Mouse (Mus musculus) kidney, embryonic 16.5 days (tissue): Measurements from ENCODE around the gene Manf. TPM values are rescaled to one million over a fixed set of nuclear protein-coding genes. Genes with fewer than 3 reads are reported as not detected.

Experiments
- ATAC-seq: fragments of 200-750 bp; cut with Nextera tagmentation; 2 replicates; pipeline ENCODE4 v1.8.0; 2017; ENCODE audit warnings: moderate TSS enrichment; ENCODE audit not compliant: low FRiP score, low TSS enrichment
- H3K27ac ChIP-seq: fragments of 300-500 bp; sonication (generic); 2 replicates; pipeline ENCODE4 v1.5.1; 2014; ENCODE audit warnings: low read length
- H3K27me3 ChIP-seq: fragments of 300-500 bp; sonication (generic); 2 replicates; pipeline ENCODE4 v1.6.1; 2014; ENCODE audit warnings: low read length, control low read depth, mixed read lengths; ENCODE audit not compliant: insufficient read depth
- H3K36me3 ChIP-seq: fragments of 300-500 bp; sonication (generic); 2 replicates; pipeline ENCODE4 v1.6.1; 2014; ENCODE audit warnings: low read length, control low read depth, mixed read lengths; ENCODE audit not compliant: insufficient read depth
- H3K4me1 ChIP-seq: fragments of 300-500 bp; sonication (generic); 2 replicates; pipeline ENCODE4 v1.6.1; 2014; ENCODE audit warnings: low read length, control low read depth, mixed read lengths; ENCODE audit not compliant: insufficient read depth
- H3K4me2 ChIP-seq: fragments of 300-500 bp; sonication (generic); replicated peaks from 2 replicates; pipeline ENCODE4 v1.6.1; 2014; ENCODE audit warnings: low read depth, low read length
- H3K4me3 ChIP-seq: fragments of 300-500 bp; sonication (generic); 2 replicates; pipeline ENCODE4 v1.5.1; 2014; ENCODE audit warnings: mild to moderate bottlenecking, low read length
- H3K9ac ChIP-seq: fragments of 300-500 bp; sonication (generic); replicated peaks from 2 replicates; pipeline ENCODE4 v1.6.1; 2014; ENCODE audit warnings: low read length
- H3K9me3 ChIP-seq: fragments of 300-500 bp; sonication (generic); 2 replicates; pipeline ENCODE4 v1.6.1; 2016; ENCODE audit warnings: low read length, control low read depth
- whole genome bisulfite sequencing: fragments of 180-500 bp; shearing (Covaris S2); extraction: QIAGEN DNeasy Blood & Tissue Kit; methylation state at CpG from one replicate; pipeline ENCODE4 v1.1.7; 2014; 5-methylcytosine and 5-hydroxymethylcytosine counted together
- polyA plus RNA-seq: library from polyadenylated mRNA; unstranded; fragments of >200 nt; fragmentation: Nextera tagmentation; extraction: Ambion mirVana; gene quantifications from 2 replicates; pipeline ENCODE4 v1.2.1, GENCODE M21; 2015

Gene Manf
- polyA plus RNA-seq = 290 and 327 TPM in 2 replicates

DNA sequence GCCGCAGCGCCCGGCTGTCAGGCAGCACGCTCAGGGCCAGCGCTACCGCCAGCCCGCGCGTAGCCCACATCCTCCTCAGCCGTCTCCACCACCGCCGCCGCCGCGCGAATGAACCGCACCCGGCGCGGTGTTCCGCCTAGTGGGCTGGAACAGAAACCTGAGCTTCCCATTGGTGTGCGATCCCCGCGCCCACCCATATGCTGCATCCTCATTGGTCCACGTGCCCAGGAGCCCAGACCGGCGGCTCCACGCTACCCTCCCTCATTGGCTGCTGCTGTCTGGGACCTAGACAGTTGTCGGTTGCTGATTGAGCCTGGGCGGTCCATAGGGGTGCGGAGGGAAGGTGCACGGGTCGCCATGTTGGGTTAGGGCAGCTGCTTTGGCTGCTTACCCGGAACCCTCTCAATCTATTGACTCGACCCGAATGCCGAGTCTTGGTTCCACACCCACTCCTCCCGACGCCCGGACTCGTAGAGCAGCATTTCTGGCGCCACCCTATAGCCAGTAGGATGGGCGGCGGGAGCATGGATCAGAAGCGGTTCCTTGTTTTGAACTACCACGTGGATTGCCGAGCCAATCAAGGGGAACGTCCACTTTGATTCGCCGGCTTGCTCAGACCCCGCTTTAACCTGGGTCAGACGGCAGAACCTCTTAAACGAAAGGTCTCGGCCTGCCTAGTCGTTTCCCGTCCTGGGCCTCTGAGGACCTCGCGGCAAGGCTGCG, at the start of gene Manf:
Manf (minus strand) TSS at position 151 of the 723 bp plus-strand sequence.
- Histone ChIP-seq H3K4me2 (peak within 1 kb of the TSS; percentile 91), H3K36me3 (peaks cover 23% of the 10 kb centered on the region), H3K9ac (peak within 1 kb of the TSS; percentile 91), H3K4me1 (peaks cover 24% of the 10 kb centered on the region), H3K27me3 (no peaks in the 10 kb centered on the region), H3K4me3 (peak within 1 kb of the TSS; percentile 89), H3K9me3 (no peaks in the 10 kb centered on the region), H3K27ac (peak within 1 kb of the TSS; percentile 96)
- peak; percentile 99 for ATAC-seq
- WGBS = under 1% methylated on average over 59 of the region's 59 CpGs

DNA sequence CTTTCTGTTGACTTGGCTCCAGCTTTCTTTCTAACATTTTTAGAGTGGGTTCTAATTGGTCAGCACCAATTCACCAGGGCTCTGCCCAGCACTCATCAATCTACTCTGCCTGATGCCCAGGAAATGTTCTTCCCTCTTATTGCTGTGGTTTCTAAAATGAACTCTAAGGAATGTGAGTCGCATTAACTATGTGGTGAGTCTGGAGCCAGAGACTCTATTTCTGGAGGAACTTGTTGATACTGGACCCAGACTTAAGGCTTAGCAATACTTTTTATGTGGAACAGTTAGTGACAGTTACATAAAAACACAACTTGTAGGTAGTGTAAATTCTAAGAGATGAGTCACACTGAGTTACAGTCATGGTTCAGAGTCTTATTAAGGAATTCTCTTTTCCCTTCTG, 43.2 kb upstream of the Manf start:
- no peaks in the 10 kb centered on the region for H3K4me1 ChIP-seq
- H3K9ac ChIP-seq = no peak overlapping the region
- 79% methylated on average over 1 of the region's 1 CpGs for WGBS
- ATAC-seq = no peak
- H3K4me3 ChIP-seq = no peak overlapping the region
- H3K27me3 ChIP-seq = no peaks in the 10 kb centered on the region
- no peak overlapping the region for H3K27ac ChIP-seq
- no peak overlapping the region for H3K4me2 ChIP-seq
- no peaks in the 10 kb centered on the region for H3K9me3 ChIP-seq
- no peaks in the 10 kb centered on the region for H3K36me3 ChIP-seq

DNA sequence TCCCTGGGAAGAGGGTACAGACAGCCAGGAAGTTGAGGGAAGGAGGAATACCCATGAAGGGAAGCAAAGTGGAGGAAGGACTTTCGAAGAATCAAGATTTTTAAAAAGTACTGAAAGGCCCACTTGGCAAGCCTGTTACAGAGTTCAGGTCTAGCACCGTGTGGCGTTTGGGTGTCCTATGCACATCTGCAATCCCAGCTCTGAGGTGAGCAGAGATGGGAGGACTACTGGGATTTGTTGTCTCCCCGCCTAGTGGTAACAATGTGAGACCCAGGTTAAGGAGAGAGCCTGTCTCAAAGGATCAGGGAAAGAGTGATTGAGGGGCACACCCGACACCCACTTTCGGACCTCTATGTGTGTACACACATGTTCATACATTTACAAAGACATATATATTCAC, 23.1 kb upstream of the Manf start:
- Histone ChIP-seq H3K27me3 (no peaks in the 10 kb centered on the region), H3K9me3 (no peaks in the 10 kb centered on the region), H3K27ac (no peak overlapping the region), H3K9ac (no peak overlapping the region), H3K4me2 (no peak overlapping the region), H3K4me3 (no peak overlapping the region), H3K36me3 (no peaks in the 10 kb centered on the region), H3K4me1 (no peaks in the 10 kb centered on the region)
- no peak for ATAC-seq
- 91% methylated on average over 6 of the region's 6 CpGs for WGBS

DNA sequence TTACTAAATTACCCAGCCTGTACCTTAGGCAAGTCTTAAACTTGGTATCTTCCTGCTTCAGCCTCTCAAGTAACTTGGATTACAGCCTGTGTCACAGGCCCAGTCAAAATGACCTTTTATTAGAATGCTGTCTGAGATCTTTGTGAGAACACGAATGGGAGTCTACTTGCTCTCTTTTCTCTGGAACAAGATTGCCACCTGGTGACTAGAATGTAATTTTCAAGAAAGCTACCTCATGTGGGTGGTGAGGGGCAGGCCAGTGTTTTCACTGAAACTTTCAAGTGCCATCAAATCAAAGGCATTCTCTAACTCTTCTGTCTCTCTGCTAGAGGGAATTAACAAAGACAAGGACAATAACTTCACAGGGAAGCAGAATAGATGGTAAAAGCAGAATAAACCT, 22.0 kb upstream of the Manf start:
- H3K9me3 ChIP-seq = no peaks in the 10 kb centered on the region
- no peak overlapping the region for H3K9ac ChIP-seq
- no peak overlapping the region for H3K4me2 ChIP-seq
- 3% methylated on average over 1 of the region's 1 CpGs for WGBS
- no peaks in the 10 kb centered on the region for H3K27me3 ChIP-seq
- no peak overlapping the region for H3K4me3 ChIP-seq
- no peak for ATAC-seq
- no peaks in the 10 kb centered on the region for H3K4me1 ChIP-seq
- no peaks in the 10 kb centered on the region for H3K36me3 ChIP-seq
- no peak overlapping the region for H3K27ac ChIP-seq

DNA sequence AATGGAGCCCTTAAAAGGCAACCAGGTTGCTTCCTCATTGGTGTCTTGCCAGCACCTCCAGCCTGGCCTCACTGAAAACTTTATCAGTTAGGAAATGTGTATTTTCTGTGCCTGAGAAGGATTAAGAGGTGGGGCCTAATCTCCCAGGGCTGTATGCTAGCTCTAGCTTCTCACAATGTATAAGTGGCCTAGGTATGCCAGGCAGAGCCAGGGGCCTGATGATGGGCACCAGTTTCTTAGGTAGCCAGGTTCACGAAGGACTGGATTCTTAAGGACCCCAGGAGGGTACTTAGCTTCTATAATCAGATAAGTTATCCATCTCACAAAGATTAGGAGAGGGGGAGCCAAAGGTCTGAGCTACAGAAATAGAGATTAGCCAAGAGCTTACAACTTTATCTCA, 19.8 kb upstream of the Manf start:
- 79% methylated on average over 1 of the region's 1 CpGs for WGBS
- no peak overlapping the region for H3K4me3 ChIP-seq
- H3K27me3 ChIP-seq = no peaks in the 10 kb centered on the region
- H3K4me2 ChIP-seq = no peak overlapping the region
- no peaks in the 10 kb centered on the region for H3K36me3 ChIP-seq
- no peak overlapping the region for H3K27ac ChIP-seq
- H3K4me1 ChIP-seq = no peaks in the 10 kb centered on the region
- H3K9ac ChIP-seq = no peak overlapping the region
- no peaks in the 10 kb centered on the region for H3K9me3 ChIP-seq
- no peak for ATAC-seq

DNA sequence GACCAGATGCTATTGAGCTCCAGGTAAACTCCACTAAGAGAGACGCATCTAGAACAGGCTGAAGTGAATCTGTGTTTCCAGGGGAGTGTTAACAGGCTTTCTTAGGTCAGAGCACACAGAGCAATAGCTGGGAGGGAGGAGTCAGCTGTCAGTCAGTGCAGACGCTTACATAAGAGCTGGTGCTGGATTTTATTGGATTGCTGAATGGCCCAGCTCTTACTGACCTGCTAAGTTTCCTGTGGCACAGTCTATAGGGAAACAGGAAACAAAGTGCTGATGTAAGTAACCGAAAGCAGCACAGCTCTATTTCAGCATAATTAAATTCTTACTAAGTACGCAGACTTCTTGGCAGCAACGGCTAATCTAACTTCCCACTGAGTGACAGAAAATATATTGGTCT, 16.9 kb upstream of the Manf start:
- no peak overlapping the region for H3K4me3 ChIP-seq
- H3K36me3 ChIP-seq = no peaks in the 10 kb centered on the region
- no peaks in the 10 kb centered on the region for H3K27me3 ChIP-seq
- H3K4me1 ChIP-seq = no peaks in the 10 kb centered on the region
- no peak for ATAC-seq
- H3K4me2 ChIP-seq = no peak overlapping the region
- H3K27ac ChIP-seq = no peak overlapping the region
- WGBS = 34% methylated on average over 5 of the region's 5 CpGs
- H3K9ac ChIP-seq = no peak overlapping the region
- no peaks in the 10 kb centered on the region for H3K9me3 ChIP-seq

DNA sequence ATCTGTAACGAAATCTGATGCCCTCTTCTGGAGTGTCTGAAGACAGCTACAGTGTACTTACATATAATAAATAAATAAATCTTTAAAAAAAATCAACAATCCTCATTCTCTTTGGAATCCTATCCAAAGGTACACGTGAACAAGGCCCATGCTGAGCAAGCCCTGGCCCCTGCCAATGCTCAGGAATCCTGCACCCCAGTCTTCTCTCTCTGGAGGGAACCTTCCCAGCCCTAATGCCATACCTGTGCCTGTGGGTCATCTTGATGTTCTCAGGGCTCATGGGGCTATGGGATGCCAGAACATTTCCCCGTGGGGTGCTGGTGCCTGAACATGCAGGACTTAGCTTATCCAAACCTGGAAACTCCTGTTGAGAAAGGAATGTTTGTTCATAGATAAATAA, 16.4 kb upstream of the Manf start:
- Histone ChIP-seq H3K36me3 (no peaks in the 10 kb centered on the region), H3K27ac (no peak overlapping the region), H3K27me3 (no peaks in the 10 kb centered on the region), H3K9me3 (no peaks in the 10 kb centered on the region), H3K4me1 (no peaks in the 10 kb centered on the region), H3K4me3 (no peak overlapping the region), H3K4me2 (no peak overlapping the region), H3K9ac (no peak overlapping the region)
- no peak for ATAC-seq
- WGBS = 79% methylated on average over 3 of the region's 3 CpGs

DNA sequence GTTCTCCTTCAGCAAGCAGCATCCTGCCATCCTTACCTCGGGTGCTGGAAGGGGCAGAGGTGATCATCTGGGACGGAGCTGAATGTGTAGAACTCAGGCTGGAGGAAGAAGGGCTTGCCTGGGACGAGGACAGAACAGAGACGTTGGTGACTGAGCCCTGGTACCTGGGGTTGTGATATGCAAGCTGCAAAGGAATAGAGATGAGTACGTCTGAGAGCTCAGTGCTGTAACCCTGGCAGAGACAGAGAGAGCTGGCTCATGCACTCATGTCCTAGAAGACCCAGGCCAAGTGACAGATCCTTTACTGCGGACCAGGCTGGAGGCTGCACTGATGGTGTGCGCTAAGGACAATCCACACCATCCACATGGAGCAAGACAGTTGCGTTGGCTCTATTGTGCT, 14.8 kb upstream of the Manf start:
- ATAC-seq = no peak
- H3K4me2 ChIP-seq = no peak overlapping the region
- no peak overlapping the region for H3K4me3 ChIP-seq
- H3K36me3 ChIP-seq = no peaks in the 10 kb centered on the region
- no peaks in the 10 kb centered on the region for H3K9me3 ChIP-seq
- 90% methylated on average over 8 of the region's 8 CpGs for WGBS
- H3K27ac ChIP-seq = no peak overlapping the region
- H3K9ac ChIP-seq = no peak overlapping the region
- no peaks in the 10 kb centered on the region for H3K4me1 ChIP-seq
- H3K27me3 ChIP-seq = no peaks in the 10 kb centered on the region

DNA sequence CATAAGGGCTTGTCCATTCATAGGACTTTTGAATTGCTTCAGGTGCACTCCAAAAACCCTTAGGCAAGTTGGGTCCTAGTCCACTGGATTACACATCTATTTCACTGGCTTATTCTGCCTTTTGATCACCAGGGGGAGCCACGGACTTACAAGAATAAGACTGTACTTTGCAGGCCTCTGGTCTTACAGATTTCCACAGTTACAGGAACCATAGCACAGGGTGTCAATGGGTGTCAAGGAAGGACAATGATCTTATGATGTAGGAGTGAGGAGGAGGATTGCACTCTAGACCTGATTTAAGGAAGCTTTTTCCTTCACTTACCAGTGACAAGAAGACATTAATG, 12.0 kb upstream of the Manf start:
- H3K4me1 ChIP-seq = no peaks in the 10 kb centered on the region
- no peaks in the 10 kb centered on the region for H3K27me3 ChIP-seq
- WGBS = 16% methylated on average over 1 of the region's 1 CpGs
- no peak overlapping the region for H3K9ac ChIP-seq
- H3K4me3 ChIP-seq = no peak overlapping the region
- ATAC-seq = peak; percentile 27; the same call in 1 of the 2 replicates
- no peaks in the 10 kb centered on the region for H3K36me3 ChIP-seq
- H3K27ac ChIP-seq = no peak overlapping the region
- H3K4me2 ChIP-seq = no peak overlapping the region
- H3K9me3 ChIP-seq = no peaks in the 10 kb centered on the region

DNA sequence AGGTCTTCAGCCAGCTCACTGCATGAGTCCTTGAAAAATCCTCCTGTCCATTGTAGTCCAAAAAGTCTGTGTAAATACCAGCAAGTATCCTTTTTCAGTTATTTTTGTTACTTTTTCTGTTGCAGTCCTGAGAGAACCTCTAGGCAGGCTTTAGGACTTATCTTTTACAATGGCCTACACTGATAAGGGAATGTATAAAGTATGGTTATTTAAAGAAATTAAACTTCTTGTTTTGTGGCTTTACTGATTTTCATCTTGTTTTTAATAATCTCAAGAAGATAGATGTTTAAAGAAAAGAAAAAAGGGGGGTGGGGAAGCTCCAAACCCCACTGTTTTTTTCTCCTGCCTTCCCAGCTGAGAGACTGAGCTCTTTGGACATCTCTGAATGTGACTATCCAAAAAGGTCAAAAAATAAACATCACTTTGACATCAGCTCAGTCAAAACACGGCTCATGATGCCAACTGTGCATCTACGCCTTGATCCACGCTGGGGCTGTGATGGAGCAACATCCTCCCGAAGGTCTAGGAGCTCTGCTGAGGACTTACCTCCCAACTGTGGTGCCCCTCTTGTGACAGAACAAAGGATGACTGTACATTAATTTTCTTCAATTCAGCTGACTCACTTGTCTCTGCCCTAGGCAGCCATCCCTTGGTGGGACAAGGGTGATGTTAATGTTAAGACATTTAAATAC, 11.5 kb upstream of the Manf start:
- H3K36me3 ChIP-seq = no peaks in the 10 kb centered on the region
- no peaks in the 10 kb centered on the region for H3K4me1 ChIP-seq
- H3K4me2 ChIP-seq = no peak overlapping the region
- no peaks in the 10 kb centered on the region for H3K27me3 ChIP-seq
- no peak overlapping the region for H3K27ac ChIP-seq
- no peak overlapping the region for H3K4me3 ChIP-seq
- WGBS = 77% methylated on average over 4 of the region's 4 CpGs
- no peak overlapping the region for H3K9ac ChIP-seq
- H3K9me3 ChIP-seq = no peaks in the 10 kb centered on the region
- ATAC-seq = no peak
